Mouse (Mus musculus) midbrain, postnatal 0 days (tissue): ENCODE data around the gene Tusc2. TPM values are rescaled to one million over a fixed set of nuclear protein-coding genes. Genes with fewer than 3 reads are reported as not detected.

ENCODE experiments used
- ATAC-seq: fragments of 200-750 bp; cut with Nextera tagmentation; 2 replicates; pipeline ENCODE4 v1.8.0; 2017; ENCODE audit warnings: moderate number of reproducible peaks, mild to moderate bottlenecking, moderate TSS enrichment, moderate library complexity; ENCODE audit not compliant: low FRiP score
- DNase-seq: peaks from one replicate; pipeline ENCODE4 v3.0.0-alpha.2; 2015; ENCODE audit warnings: low spot score
- H3K27ac ChIP-seq: fragments of 300-500 bp; sonication (generic); 2 replicates; pipeline ENCODE4 v1.5.1; 2014; ENCODE audit warnings: low read depth, mild to moderate bottlenecking, low read length, mixed read lengths
- H3K27me3 ChIP-seq: fragments of 300-500 bp; sonication (generic); 2 replicates; pipeline ENCODE4 v1.6.1; 2014; ENCODE audit warnings: low read length, control low read depth, mixed read lengths; ENCODE audit not compliant: insufficient read depth
- H3K36me3 ChIP-seq: fragments of 300-500 bp; sonication (generic); 2 replicates; pipeline ENCODE4 v1.6.1; 2014; ENCODE audit warnings: low read length, control low read depth, mixed read lengths; ENCODE audit not compliant: insufficient read depth
- H3K4me1 ChIP-seq: fragments of 300-500 bp; sonication (generic); 2 replicates; pipeline ENCODE4 v1.6.1; 2014; ENCODE audit warnings: mild to moderate bottlenecking, control low read depth, antibody characterized with exemption, low read length, mixed read lengths; ENCODE audit not compliant: insufficient read depth
- H3K4me2 ChIP-seq: fragments of 300-500 bp; sonication (generic); 2 replicates; pipeline ENCODE4 v1.6.1; 2014; ENCODE audit warnings: low read depth, mild to moderate bottlenecking, low read length, mixed read lengths; ENCODE audit not compliant: poor library complexity, severe bottlenecking
- H3K4me3 ChIP-seq: fragments of 300-500 bp; sonication (generic); 2 replicates; pipeline ENCODE4 v1.5.1; 2014; ENCODE audit warnings: low read depth, mild to moderate bottlenecking, low read length, moderate library complexity
- H3K9ac ChIP-seq: fragments of 300-500 bp; sonication (generic); replicated peaks from 2 replicates; pipeline ENCODE4 v1.6.1; 2014; ENCODE audit warnings: mild to moderate bottlenecking, low read length, moderate library complexity, mixed read lengths; ENCODE audit not compliant: poor library complexity, severe bottlenecking
- H3K9me3 ChIP-seq: fragments of 300-500 bp; sonication (generic); 2 replicates; pipeline ENCODE4 v1.6.1; 2016; ENCODE audit warnings: low read length, control low read depth
- CTCF ChIP-seq: IDR thresholded peaks from 2 replicates; pipeline ENCODE4 v1.5.1; 2016; ENCODE audit warnings: antibody characterized with exemption, mild to moderate bottlenecking
- WGBS: fragments of 180-500 bp; shearing (Covaris S2); extraction: QIAGEN DNeasy Blood & Tissue Kit; methylation state at CpG from one replicate; pipeline ENCODE4 v1.1.7; 2014; 5-methylcytosine and 5-hydroxymethylcytosine counted together
- polyA plus RNA-seq: library from polyadenylated mRNA; unstranded; fragments of >200 nt; fragmentation: Nextera tagmentation; extraction: Ambion mirVana; gene quantifications from 2 replicates; pipeline ENCODE4 v1.2.1, GENCODE M21; 2015
- total RNA-seq: library from RNA; depleted of rRNA; stranded (reverse); fragments of >200 nt; gene quantifications from 2 replicates; pipeline ENCODE4 v1.2.3, GENCODE M21; 2014

The Tusc2 gene
- total and polyA plus RNA-seq, 2 experiments from 2014 or later, result 132 to 142 TPM

DNA sequence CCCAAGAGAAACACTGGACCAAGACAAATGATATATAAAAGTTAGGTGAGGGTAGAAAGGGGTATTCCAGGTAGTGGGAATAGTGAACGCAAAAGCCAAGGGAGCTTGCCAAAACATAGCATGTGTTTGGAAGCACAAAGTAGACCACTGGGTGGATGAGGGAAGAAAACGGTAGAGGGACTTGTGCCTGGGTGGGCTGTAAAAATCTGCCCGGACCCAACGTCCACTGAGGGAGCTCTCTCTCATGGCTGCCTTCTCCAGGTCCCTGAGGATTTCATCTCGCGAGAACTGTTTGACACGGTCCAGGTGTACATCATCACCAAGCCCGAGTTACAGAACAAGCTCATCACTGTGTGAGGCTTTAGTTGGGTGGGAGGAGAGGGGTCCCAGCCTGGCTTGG is 20.3 kb upstream of the Tusc2 start:
- Histone ChIP-seq H3K27ac (no peak overlapping the region), H3K9ac (peak overlapping the region; percentile 58), H3K9me3 (no peaks in the 10 kb centered on the region), H3K4me3 (peak overlapping the region; percentile 56), H3K36me3 (peaks cover 38% of the 10 kb centered on the region), H3K27me3 (no peaks in the 10 kb centered on the region), H3K4me2 (peak overlapping the region; percentile 79), H3K4me1 (peaks cover 18% of the 10 kb centered on the region; the same call in 1 of the 2 replicates)
- DNase-seq, result no peak
- no peak for TF ChIP-seq CTCF
- 53% methylated on average over 8 of the region's 8 CpGs for WGBS
- ATAC-seq, result no peak

DNA sequence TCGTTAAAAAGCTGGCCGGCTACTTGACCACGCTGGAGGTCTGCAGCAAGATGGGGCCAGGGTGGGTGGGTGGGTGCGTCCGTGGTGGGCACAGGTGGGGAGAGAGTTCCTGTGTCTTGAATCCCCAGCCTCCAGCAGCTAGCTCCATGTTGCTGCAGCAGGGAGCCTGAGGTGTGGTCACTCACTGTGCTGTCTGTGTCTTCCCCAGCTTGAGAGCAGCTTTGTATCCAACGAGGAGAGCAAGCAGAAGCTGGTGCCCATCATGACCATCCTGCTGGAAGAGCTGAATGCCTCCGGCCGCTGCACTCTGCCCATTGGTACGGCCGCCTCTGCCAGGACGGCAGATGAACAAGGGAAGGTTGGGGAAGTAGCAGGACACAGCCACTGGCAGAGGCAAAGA is 19.8 kb upstream of the Tusc2 start:
- ATAC-seq, result no peak
- no peak for TF ChIP-seq CTCF
- Histone ChIP-seq H3K9ac (no peak overlapping the region), H3K27me3 (no peaks in the 10 kb centered on the region), H3K9me3 (no peaks in the 10 kb centered on the region), H3K4me1 (peaks cover 19% of the 10 kb centered on the region; the same call in 1 of the 2 replicates), H3K4me3 (no peak overlapping the region), H3K27ac (no peak overlapping the region), H3K36me3 (peaks cover 33% of the 10 kb centered on the region), H3K4me2 (no peak overlapping the region)
- WGBS, result 85% methylated on average over 11 of the region's 11 CpGs
- no peak for DNase-seq

GRCm38 (mm10) chr9:107544196-107544700 is 18.8 kb upstream of the Tusc2 start:
- Histone ChIP-seq H3K27ac (no peak overlapping the region), H3K4me1 (peaks cover 19% of the 10 kb centered on the region; the same call in 1 of the 2 replicates), H3K27me3 (no peaks in the 10 kb centered on the region), H3K4me3 (no peak overlapping the region), H3K4me2 (no peak overlapping the region), H3K36me3 (peaks cover 23% of the 10 kb centered on the region), H3K9ac (no peak overlapping the region), H3K9me3 (no peaks in the 10 kb centered on the region)
- DNase-seq (no peak), ATAC-seq (no peak)
- WGBS, result 94% methylated on average over 17 of the region's 17 CpGs
- no peak for TF ChIP-seq CTCF

- Histone ChIP-seq H3K4me3 (no peak overlapping the region), H3K27ac (no peak overlapping the region), H3K36me3 (peaks cover 18% of the 10 kb centered on the region), H3K4me2 (no peak overlapping the region), H3K9ac (no peak overlapping the region), H3K27me3 (no peaks in the 10 kb centered on the region), H3K4me1 (peaks cover 19% of the 10 kb centered on the region; the same call in 1 of the 2 replicates), H3K9me3 (no peaks in the 10 kb centered on the region)
- 93% methylated on average over 12 of the region's 12 CpGs for WGBS
- no peak for TF ChIP-seq CTCF
- ATAC-seq (no peak), DNase-seq (no peak)
These were observed 18.3 kb upstream of the Tusc2 start for GRCm38 (mm10) chr9:107544729-107545128.

GRCm38 (mm10) chr9:107545199-107545598 is 17.9 kb upstream of the Tusc2 start:
- Histone ChIP-seq H3K4me3 (no peak overlapping the region), H3K9ac (no peak overlapping the region), H3K27me3 (peaks cover 4% of the 10 kb centered on the region; the same call in 1 of the 2 replicates), H3K4me2 (no peak overlapping the region), H3K27ac (no peak overlapping the region), H3K4me1 (peaks cover 19% of the 10 kb centered on the region; the same call in 1 of the 2 replicates), H3K36me3 (peaks cover 14% of the 10 kb centered on the region), H3K9me3 (no peaks in the 10 kb centered on the region)
- 89% methylated on average over 10 of the region's 10 CpGs for WGBS
- TF ChIP-seq CTCF, result no peak
- no peak for DNase-seq
- no peak for ATAC-seq

DNA sequence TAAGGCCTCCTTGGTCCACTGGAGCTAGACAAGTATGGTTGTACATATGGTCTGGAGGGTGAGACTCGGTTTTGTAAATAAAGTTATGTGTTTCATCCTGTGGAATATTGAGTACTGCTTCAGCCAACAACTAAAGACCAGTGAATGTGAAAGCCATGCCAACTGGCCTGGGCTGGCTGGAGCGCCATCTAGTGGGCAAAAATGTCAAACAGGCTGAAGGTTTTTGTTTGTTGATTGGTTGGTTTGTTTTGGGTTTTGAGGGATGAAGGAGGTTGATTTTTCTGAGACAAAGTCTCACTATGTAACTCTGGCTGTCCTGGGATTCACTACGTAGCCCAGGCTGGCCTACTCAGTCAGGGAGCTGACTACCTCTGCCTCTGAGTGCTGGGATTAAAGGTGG is 17.5 kb upstream of the Tusc2 start:
- TF ChIP-seq CTCF, result peak; percentile 96
- no peak overlapping the region for H3K4me2 ChIP-seq
- peaks cover 8% of the 10 kb centered on the region for H3K27me3 ChIP-seq
- peaks cover 17% of the 10 kb centered on the region; the same call in 1 of the 2 replicates for H3K4me1 ChIP-seq
- H3K9ac ChIP-seq, result no peak overlapping the region
- peak; percentile 80 for DNase-seq
- H3K9me3 ChIP-seq, result no peaks in the 10 kb centered on the region
- WGBS, result 13% methylated on average over 3 of the region's 3 CpGs
- no peak overlapping the region for H3K4me3 ChIP-seq
- peaks cover 14% of the 10 kb centered on the region for H3K36me3 ChIP-seq
- ATAC-seq, result no peak
- H3K27ac ChIP-seq, result no peak overlapping the region
